Mouse (Mus musculus) stomach, embryonic 16.5 days (tissue): Measurements from ENCODE around the gene Rab43. TPM values are rescaled to one million over a fixed set of nuclear protein-coding genes. Genes with fewer than 3 reads are reported as not detected.

Source experiments
- ATAC-seq: fragments of 200-750 bp; cut with Nextera tagmentation; 2 replicates; pipeline ENCODE4 v1.8.0; 2017; ENCODE audit warnings: moderate number of reproducible peaks, moderate TSS enrichment; ENCODE audit not compliant: insufficient read depth, low FRiP score
- H3K27ac ChIP-seq: fragments of 300-500 bp; sonication (generic); 2 replicates; pipeline ENCODE4 v1.5.1; 2014; ENCODE audit warnings: low read length
- H3K27me3 ChIP-seq: fragments of 300-500 bp; sonication (generic); 2 replicates; pipeline ENCODE4 v1.6.1; 2014; ENCODE audit warnings: low read length, control low read depth, mixed read lengths; ENCODE audit not compliant: control insufficient read depth, insufficient read depth
- H3K36me3 ChIP-seq: fragments of 300-500 bp; sonication (generic); 2 replicates; pipeline ENCODE4 v1.6.1; 2014; ENCODE audit warnings: low read length; ENCODE audit not compliant: control insufficient read depth, insufficient read depth
- H3K4me1 ChIP-seq: fragments of 300-500 bp; sonication (generic); 2 replicates; pipeline ENCODE4 v1.6.1; 2014; ENCODE audit warnings: low read length, control low read depth, mixed read lengths; ENCODE audit not compliant: control insufficient read depth, insufficient read depth
- H3K4me2 ChIP-seq: fragments of 300-500 bp; sonication (generic); 2 replicates; pipeline ENCODE4 v1.6.1; 2014; ENCODE audit warnings: low read depth, low read length, mixed read lengths
- H3K4me3 ChIP-seq: fragments of 300-500 bp; sonication (generic); replicated peaks from 2 replicates; pipeline ENCODE4 v1.5.1; 2014; ENCODE audit warnings: mild to moderate bottlenecking, low read length
- H3K9ac ChIP-seq: fragments of 300-500 bp; sonication (generic); 2 replicates; pipeline ENCODE4 v1.6.1; 2014; ENCODE audit warnings: low read length
- H3K9me3 ChIP-seq: fragments of 300-500 bp; sonication (generic); replicated peaks from 2 replicates; pipeline ENCODE4 v1.6.1; 2016; ENCODE audit warnings: low read length, control low read depth; ENCODE audit not compliant: control insufficient read depth
- WGBS: fragments of 180-500 bp; shearing (Covaris S2); extraction: QIAGEN DNeasy Blood & Tissue Kit; methylation state at CpG from one replicate; pipeline ENCODE4 v1.1.7; 2014; 5-methylcytosine and 5-hydroxymethylcytosine counted together
- polyA plus RNA-seq: library from polyadenylated mRNA; unstranded; fragments of >200 nt; fragmentation: Nextera tagmentation; extraction: Ambion mirVana; gene quantifications from 2 replicates; pipeline ENCODE4 v1.2.1, GENCODE M21; 2015

Rab43 gene
- polyA plus RNA-seq, 1 experiment from 2014 or later: 10.7 TPM

DNA sequence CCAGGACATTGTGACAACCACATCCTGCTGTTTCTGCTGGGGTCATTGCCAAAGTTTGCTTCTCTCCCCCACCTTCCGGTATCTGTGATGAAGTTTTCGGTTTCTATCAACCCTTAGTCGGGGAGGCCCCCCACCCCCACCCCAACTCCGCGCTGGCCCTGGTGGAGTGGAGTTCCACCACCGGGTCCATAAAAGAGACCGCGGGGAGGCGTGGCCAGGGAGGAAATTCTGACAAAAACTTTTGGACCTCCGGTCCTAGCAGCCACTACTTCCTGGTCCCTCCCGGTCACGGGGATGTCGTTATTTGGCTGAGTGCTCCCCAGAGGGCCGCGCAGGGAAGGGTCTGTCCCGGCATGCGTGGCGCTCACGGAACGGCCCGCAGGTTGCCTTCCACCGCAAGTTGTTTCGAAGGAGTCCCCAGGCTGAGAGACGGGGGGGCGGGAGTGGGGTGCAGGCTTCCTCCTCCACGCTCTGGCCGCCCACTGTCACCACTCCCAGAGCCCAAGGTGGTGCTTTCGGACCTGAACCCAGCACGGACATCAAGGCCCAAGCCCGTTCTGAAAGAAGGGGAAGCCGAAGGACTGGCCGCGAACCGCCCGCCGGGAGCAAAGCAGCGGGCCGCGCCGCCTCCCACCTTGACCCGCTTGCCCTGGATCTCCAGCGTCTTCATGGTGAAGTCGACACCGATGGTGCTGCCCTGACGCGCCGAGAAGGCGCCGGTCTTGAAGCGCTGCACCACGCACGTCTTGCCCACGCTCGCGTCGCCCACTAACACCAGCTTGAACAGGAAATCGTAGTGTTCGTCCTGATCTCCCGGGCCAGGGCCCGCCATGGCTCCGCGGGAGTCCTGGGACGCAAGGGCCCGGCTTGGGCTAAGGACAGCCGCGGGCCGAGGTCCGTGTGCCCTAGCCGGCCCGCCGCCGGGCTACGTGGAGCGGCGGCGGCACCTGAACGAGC, 973 bp downstream of the Rab43 start:
- Histone ChIP-seq H3K36me3 (no peaks in the 10 kb centered on the region), H3K27ac (peak overlapping the region; percentile 84), H3K4me1 (peaks cover 19% of the 10 kb centered on the region), H3K4me2 (peak overlapping the region; percentile 89), H3K9me3 (no peaks in the 10 kb centered on the region), H3K27me3 (no peaks in the 10 kb centered on the region), H3K9ac (peak overlapping the region; percentile 89), H3K4me3 (peak overlapping the region; percentile 71)
- under 1% methylated on average over 77 of the region's 77 CpGs for WGBS
- ATAC-seq: 0 out of 2 replicates have a peak, but pooled peaks have one; percentile 1

DNA sequence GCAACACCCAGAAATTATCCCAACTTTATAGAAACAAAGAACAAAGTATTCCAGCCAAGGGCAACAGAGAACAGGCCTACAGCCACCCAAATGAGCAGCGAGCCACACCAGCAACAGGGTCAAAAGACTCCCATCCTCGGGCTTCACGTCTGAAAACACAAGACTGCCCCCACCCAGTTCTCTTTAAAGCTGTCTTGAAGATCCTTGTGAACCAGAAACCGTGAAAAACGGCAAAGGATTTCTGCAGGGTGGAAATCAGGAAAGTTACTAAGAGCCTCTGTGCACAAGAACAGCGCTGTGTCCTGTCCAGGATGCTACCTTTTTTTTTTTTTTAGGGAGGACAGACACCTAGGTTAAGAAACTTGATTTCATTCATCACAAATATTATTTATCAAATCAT, 1.7 kb downstream of the Rab43 start:
- ATAC-seq: no peak
- Histone ChIP-seq H3K27ac (peak overlapping the region; percentile 54; the same call in 1 of the 2 replicates), H3K27me3 (no peaks in the 10 kb centered on the region), H3K9ac (peak overlapping the region; percentile 89), H3K9me3 (no peaks in the 10 kb centered on the region), H3K36me3 (no peaks in the 10 kb centered on the region), H3K4me2 (peak overlapping the region; percentile 89), H3K4me3 (peak overlapping the region; percentile 71), H3K4me1 (peaks cover 19% of the 10 kb centered on the region)
- WGBS: 37% methylated on average over 6 of the region's 6 CpGs

DNA sequence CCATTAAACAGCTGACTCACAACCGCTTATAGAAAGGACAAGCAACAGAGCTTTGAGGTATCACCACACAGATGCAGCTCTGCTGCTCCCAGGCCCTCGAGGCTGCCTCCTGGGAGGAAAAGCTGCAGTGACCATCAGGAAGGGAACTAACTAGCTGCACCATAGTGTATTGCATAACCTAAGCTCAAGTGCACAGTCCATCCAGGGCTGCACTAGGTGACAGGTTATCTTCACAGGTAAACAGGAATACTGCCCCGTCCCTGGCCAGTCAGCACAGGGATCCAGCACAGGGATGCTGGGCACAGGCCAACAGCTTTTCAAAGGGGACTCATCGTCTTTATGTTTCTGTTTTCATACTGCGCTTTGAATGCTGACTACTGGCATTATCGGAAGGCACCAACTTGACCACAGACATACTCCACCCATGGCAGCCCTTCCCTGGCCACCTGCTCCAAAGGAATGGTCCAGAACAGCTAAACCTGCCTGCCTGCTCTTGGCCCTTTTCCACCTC, 2.3 kb downstream of the Rab43 start:
- peak overlapping the region; percentile 13 for H3K4me3 ChIP-seq

DNA sequence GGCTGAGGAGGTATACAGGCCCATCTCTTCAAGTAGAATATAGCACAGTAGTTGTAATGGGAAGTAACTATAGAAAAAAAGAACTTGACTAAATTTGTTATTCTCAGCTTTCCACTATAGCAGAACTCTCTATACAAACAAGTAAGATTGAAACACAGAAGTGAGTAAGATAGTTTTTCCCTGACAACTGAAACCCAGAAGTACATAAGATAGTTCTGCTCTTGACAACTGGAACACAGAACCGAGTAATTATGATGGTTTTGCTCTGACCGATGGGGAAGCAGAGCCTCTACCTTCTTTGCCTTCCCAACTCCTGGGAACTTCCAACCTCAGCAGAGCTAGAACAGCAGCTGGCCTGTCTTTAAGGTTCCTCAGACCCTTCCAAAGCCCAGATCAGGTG, 2.8 kb downstream of the Rab43 start:
- Histone ChIP-seq H3K9me3 (no peaks in the 10 kb centered on the region), H3K9ac (0 out of 2 replicates have a peak overlapping the region, but pooled peaks have one; percentile 89), H3K27ac (peak overlapping the region; percentile 9; the same call in 1 of the 2 replicates), H3K36me3 (no peaks in the 10 kb centered on the region), H3K4me1 (peaks cover 19% of the 10 kb centered on the region), H3K27me3 (no peaks in the 10 kb centered on the region), H3K4me3 (peak overlapping the region; percentile 13; the same call in 1 of the 2 replicates), H3K4me2 (peak overlapping the region; percentile 89)
- 88% methylated on average over 2 of the region's 2 CpGs for WGBS
- no peak for ATAC-seq

More for the DNA sequence above, 2.3 kb downstream of the Rab43 start:
- Histone ChIP-seq H3K9me3 (no peaks in the 10 kb centered on the region), H3K4me1 (peaks cover 19% of the 10 kb centered on the region), H3K36me3 (no peaks in the 10 kb centered on the region), H3K27ac (peak overlapping the region; percentile 9; the same call in 1 of the 2 replicates), H3K27me3 (no peaks in the 10 kb centered on the region), H3K9ac (peak overlapping the region; percentile 89), H3K4me2 (peak overlapping the region; percentile 89)
- ATAC-seq: no peak
- 75% methylated on average over 6 of the region's 6 CpGs for WGBS

DNA sequence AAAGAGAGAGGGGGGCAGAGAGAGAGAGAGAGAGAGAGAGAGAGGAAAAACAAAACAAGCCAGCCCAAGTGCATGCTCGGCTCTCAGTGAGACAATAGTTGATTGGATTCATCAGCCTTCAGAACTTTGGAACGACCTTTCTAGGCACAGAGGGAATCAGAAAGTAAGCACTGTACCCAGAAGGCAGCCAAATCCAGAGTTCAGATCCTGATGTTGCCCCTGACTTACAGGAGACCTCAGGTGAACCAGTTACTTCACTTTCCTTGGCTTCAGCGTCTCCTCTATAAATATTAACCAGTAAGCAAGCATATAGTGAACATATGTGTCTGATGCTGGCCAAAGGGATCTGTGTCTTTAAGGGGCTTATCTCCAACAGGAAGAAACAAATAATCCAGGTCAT, 3.4 kb downstream of the Rab43 start:
- Histone ChIP-seq H3K9ac (no peak overlapping the region), H3K4me3 (no peak overlapping the region), H3K27ac (peak overlapping the region; percentile 25; the same call in 1 of the 2 replicates), H3K27me3 (no peaks in the 10 kb centered on the region), H3K4me1 (peaks cover 19% of the 10 kb centered on the region), H3K36me3 (no peaks in the 10 kb centered on the region), H3K9me3 (no peaks in the 10 kb centered on the region), H3K4me2 (no peak overlapping the region)
- ATAC-seq: no peak
- 55% methylated on average over 3 of the region's 3 CpGs for WGBS

DNA sequence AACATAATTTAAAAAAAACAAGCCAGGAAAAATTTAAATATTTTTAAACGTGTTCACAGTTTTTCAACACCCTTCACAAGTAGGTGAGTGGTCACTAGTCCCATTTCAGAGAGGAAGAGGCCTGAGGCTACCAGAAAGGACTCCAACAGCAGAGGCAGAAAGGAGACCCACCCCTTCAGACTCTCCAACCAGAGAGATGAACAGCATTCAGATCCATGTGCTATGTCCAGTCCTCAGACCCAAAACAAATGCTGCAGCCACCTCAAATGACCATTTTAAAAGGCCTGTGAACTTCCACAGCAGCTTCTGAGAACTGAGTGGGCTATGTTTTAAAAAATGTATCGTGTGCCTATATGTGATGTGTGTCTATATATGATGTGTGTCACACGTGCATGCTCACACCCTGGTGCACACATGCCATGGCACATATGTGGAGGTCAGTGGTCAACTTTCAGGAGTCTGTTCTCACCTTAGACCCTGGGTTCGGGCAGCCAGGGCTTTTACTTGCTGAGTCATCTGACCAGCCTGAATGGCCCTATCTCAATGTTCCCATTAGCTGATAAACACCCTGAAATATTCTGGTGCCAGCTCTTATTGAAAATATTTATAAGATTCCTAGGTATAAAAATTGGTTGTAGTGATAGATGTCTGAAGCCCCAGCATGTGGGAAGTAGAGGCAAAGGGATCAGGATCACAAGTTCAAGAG, 4.1 kb downstream of the Rab43 start:
- 80% methylated on average over 4 of the region's 4 CpGs for WGBS
- Histone ChIP-seq H3K4me2 (no peak overlapping the region), H3K36me3 (no peaks in the 10 kb centered on the region), H3K9me3 (no peaks in the 10 kb centered on the region), H3K9ac (no peak overlapping the region), H3K4me1 (peaks cover 19% of the 10 kb centered on the region), H3K4me3 (no peak overlapping the region), H3K27me3 (no peaks in the 10 kb centered on the region), H3K27ac (no peak overlapping the region)
- ATAC-seq: no peak

DNA sequence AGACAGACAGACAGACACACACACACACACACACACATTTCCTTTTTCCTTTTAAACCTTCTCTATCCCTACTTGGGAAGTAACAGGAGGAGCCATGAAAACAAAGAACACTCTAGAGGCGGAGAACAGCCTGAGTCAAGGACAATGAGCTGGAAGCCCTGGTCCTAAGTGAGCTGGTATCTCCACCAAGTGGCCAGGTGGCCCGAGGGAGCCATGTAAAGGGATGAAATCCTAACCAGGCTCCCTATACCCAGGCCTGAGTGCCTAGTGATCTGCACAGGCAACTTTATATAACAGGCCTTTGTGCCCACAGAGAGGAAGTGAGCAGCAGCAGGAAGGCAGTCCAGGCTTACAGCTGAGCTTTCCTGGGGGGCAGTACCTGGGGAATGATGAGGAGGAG, 5.1 kb downstream of the Rab43 start:
- Histone ChIP-seq H3K4me3 (no peak overlapping the region), H3K4me2 (no peak overlapping the region), H3K36me3 (no peaks in the 10 kb centered on the region), H3K9ac (no peak overlapping the region; the same call in 1 of the 2 replicates), H3K27me3 (no peaks in the 10 kb centered on the region), H3K4me1 (peaks cover 13% of the 10 kb centered on the region), H3K9me3 (no peaks in the 10 kb centered on the region), H3K27ac (peak overlapping the region; percentile 33; the same call in 1 of the 2 replicates)
- 42% methylated on average over 2 of the region's 2 CpGs for WGBS
- no peak for ATAC-seq

DNA sequence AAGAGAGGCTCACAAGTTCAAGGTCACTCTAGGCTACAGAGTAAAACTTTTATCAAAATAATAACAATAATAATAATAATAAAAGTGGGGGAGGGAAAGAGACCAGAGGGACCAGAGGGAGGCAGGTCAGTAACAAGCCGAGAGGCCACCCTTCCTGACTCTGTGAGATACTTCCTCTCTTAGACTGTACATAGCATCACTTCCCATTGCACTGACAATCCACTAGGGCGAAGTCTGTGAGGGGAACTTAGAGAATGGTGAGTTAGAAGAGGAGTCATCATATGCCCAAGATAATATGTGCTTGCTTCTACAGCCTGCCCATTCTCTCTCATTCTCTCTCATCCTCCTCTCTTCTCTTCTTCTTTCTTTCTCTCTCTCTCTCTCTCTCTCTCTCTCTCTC, 5.9 kb downstream of the Rab43 start:
- Histone ChIP-seq H3K4me2 (no peak overlapping the region), H3K4me3 (no peak overlapping the region), H3K36me3 (no peaks in the 10 kb centered on the region), H3K27ac (no peak overlapping the region), H3K4me1 (peaks cover 13% of the 10 kb centered on the region), H3K27me3 (no peaks in the 10 kb centered on the region), H3K9ac (no peak overlapping the region), H3K9me3 (no peaks in the 10 kb centered on the region)
- WGBS: 71% methylated on average over 2 of the region's 2 CpGs
- no peak for ATAC-seq
